Mouse (Mus musculus) ES-Bruce4 (cell line): ENCODE data around the gene Trim17.

ENCODE experiments used
- CTCF ChIP-seq: IDR thresholded peaks from one replicate; pipeline ENCODE4 v1.8.1; 2011; ENCODE audit warnings: low read depth, low read length
- EP300 ChIP-seq: IDR thresholded peaks from 2 replicates; pipeline ENCODE4 v1.6.1; 2011; ENCODE audit warnings: low read depth, low read length; ENCODE audit not compliant: insufficient read depth
- POLR2A ChIP-seq: IDR thresholded peaks from one replicate; pipeline ENCODE4 v1.8.1; 2011; ENCODE audit warnings: low read length; ENCODE audit not compliant: insufficient read depth

DNA sequence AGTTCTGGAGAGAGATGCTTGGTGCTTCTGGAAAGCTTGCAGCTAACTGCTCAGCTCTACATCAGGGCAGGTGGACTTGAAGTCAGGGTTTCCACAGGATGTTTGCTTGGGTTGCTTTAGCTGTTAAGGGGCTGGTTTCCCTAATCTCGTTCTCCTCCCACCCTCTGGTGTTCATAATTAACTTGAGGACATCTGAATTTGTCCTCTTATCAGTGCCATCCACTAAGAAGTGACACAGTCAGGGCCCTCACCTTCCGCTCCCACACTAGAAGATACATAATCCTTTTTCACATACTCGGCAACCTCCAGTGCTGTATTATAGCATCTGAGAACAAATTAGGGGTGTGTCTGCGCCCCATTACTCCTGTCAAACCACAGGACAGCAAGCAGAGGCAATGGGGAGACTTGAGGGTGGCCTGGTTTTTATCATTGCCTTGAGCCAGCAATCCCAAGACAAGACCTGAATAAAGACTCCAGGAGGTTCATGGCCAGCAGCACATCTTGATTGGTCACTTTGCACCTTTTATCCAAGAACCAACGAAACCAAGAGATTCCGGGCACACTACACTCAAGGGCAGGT lies 38.7 kb downstream of the Trim17 start:
- TF ChIP-seq CTCF, result no peak
- TF ChIP-seq EP300, result no peak
- TF ChIP-seq POLR2A, result no peak
